Mouse (Mus musculus) liver, postnatal 0 days (tissue): Measurements from ENCODE around the gene Olfm3.

Experiments used
- CTCF ChIP-seq: sonication (generic); IDR thresholded peaks from 2 replicates; pipeline ENCODE4 v1.5.1; 2016; ENCODE audit warnings: antibody characterized with exemption, low read depth
- EP300 ChIP-seq: IDR thresholded peaks from 2 replicates; pipeline ENCODE4 v1.6.1; 2016; ENCODE audit warnings: antibody characterized with exemption, low read depth, mild to moderate bottlenecking

GRCm38 (mm10) chr3:115095496-115095895 is 191.6 kb downstream of the Olfm3 start:
- TF ChIP-seq CTCF (no peak), EP300 (no peak)
